Mouse (Mus musculus) heart, adult 2 months (tissue): Measurements from ENCODE around the gene Ascc1.

ENCODE experiments used
- CTCF ChIP-seq: fragments of 200-600 bp; IDR thresholded peaks from 2 replicates; pipeline ENCODE4 v1.8.1; 2022; ENCODE audit warnings: antibody characterized with exemption, mild to moderate bottlenecking, moderate library complexity
- POLR2A ChIP-seq: fragments of 200-500 bp; IDR thresholded peaks from 2 replicates; pipeline ENCODE4 v1.6.1; 2011; ENCODE audit warnings: mild to moderate bottlenecking, low read depth, low read length, control low read depth; ENCODE audit not compliant: insufficient read depth

DNA sequence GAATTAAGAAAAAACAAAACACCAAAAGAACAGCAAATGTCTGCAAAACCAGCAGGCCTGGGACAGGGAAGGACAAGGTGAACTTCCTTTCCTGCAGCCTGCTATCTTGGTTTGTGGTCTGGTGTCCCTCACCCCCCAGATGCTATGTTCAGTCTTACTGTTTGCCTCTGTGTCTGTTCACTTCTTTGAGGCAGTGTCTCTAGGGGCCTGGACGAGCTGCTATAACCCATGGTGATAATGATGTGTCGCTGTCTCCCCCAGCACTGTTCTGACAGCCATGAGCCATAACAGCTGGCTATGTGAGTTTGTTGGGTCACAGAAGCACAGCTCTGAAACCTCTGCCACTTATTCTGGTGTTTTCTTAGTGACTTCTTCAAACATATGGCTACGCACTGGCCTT, 27.8 kb upstream of the Ascc1 start:
- TF ChIP-seq CTCF, result no peak
- no peak for TF ChIP-seq POLR2A
